Mouse (Mus musculus) cerebellum, postnatal 10 days (tissue): ENCODE data around the gene 1700034I23Rik.
"Not testable (repeated sequence)": the region's sequence is repeated elsewhere in the genome, so short reads cannot be mapped to it uniquely, and the experiment has no call there.

Experiments
- DNase-seq, 2 experiments: peaks; one replicate each; pipeline ENCODE4 v3.0.0; 2021; ENCODE audit warnings: mixed read lengths in 2 of 2

The 1700034I23Rik gene

GRCm38 (mm10) chr3:40902443-40902842 lies at the start of gene 1700034I23Rik:
1700034I23Rik (minus strand) TSS chr3:40902543.
- not testable (repeated sequence) for DNase-seq

- peak; percentile 22 to 24 for DNase-seq
Measured at GRCm38 (mm10) chr3:40951365-40951764, 49.0 kb upstream of the 1700034I23Rik start.

GRCm38 (mm10) chr3:40950601-40951201 lies 48.4 kb upstream of the 1700034I23Rik start:
- peak in 1 of 2 experiments; percentile 60 for DNase-seq

GRCm38 (mm10) chr3:40949903-40950600 lies 47.7 kb upstream of the 1700034I23Rik start:
- DNase-seq, result peak; percentile 69 to 71

GRCm38 (mm10) chr3:40949170-40949902 lies 47.0 kb upstream of the 1700034I23Rik start, which contains the start of gene Larp1b:
Larp1b (plus strand) TSS chr3:40949828.
- peak; percentile 100 for DNase-seq

- no peak for DNase-seq
Measured at GRCm38 (mm10) chr3:40939019-40939418, 36.7 kb upstream of the 1700034I23Rik start.

GRCm38 (mm10) chr3:40938592-40938991 lies 36.2 kb upstream of the 1700034I23Rik start:
- no peak for DNase-seq

- no peak for DNase-seq
Measured at GRCm38 (mm10) chr3:40938189-40938588, 35.8 kb upstream of the 1700034I23Rik start.

GRCm38 (mm10) chr3:40894336-40894735 lies 8.0 kb downstream of the 1700034I23Rik start:
- peak; percentile 64 to 66 for DNase-seq

GRCm38 (mm10) chr3:40893816-40894258 lies 8.5 kb downstream of the 1700034I23Rik start:
- peak; percentile 98 to 99 for DNase-seq

GRCm38 (mm10) chr3:40853123-40853738 lies 49.1 kb downstream of the 1700034I23Rik start:
- not testable (repeated sequence) for DNase-seq
